Mouse (Mus musculus): Measurements from ENCODE around the gene Snd1.

Snd1 gene

GRCm38 (mm10) chr6:28629866-28630265, 154.9 kb downstream of the Snd1 start:
- no peak for DNase-seq (ENCODE audit: inconsistent age in 2 of 2, low spot score in 1 of 2)

GRCm38 (mm10) chr6:28630926-28631325, 156.0 kb downstream of the Snd1 start:
- no peak for DNase-seq (ENCODE audit: inconsistent age in 2 of 2, low spot score in 1 of 2)

GRCm38 (mm10) chr6:28633120-28633519, 158.2 kb downstream of the Snd1 start:
- DNase-seq (ENCODE audit: inconsistent age in 2 of 2, low spot score in 1 of 2), result no peak

- DNase-seq (ENCODE audit: inconsistent age in 2 of 2, low spot score in 1 of 2), result no peak
Observed at GRCm38 (mm10) chr6:28633656-28634055, 158.7 kb downstream of the Snd1 start.

- DNase-seq (ENCODE audit: inconsistent age in 2 of 2, low spot score in 1 of 2), result no peak
Observed at GRCm38 (mm10) chr6:28635092-28635491, 160.2 kb downstream of the Snd1 start.

- no peak for DNase-seq (ENCODE audit: inconsistent age in 2 of 2, low spot score in 1 of 2)
Observed at GRCm38 (mm10) chr6:28635531-28636348, 160.8 kb downstream of the Snd1 start.

- DNase-seq (ENCODE audit: inconsistent age in 2 of 2, low spot score in 1 of 2), result peak in 1 of 2 experiments; percentile 71
Observed at GRCm38 (mm10) chr6:28640088-28640487, 165.1 kb downstream of the Snd1 start.

- DNase-seq (ENCODE audit: inconsistent age in 2 of 2, low spot score in 1 of 2), result no peak
Observed at GRCm38 (mm10) chr6:28642909-28643308, 168.0 kb downstream of the Snd1 start.

- DNase-seq (ENCODE audit: inconsistent age in 2 of 2, low spot score in 1 of 2), result no peak
Observed at GRCm38 (mm10) chr6:28645231-28645630, 170.3 kb downstream of the Snd1 start.

GRCm38 (mm10) chr6:28656511-28656910, 181.6 kb downstream of the Snd1 start:
- DNase-seq (ENCODE audit: inconsistent age in 2 of 2, low spot score in 1 of 2), result no peak

GRCm38 (mm10) chr6:28663004-28663403, 188.1 kb downstream of the Snd1 start:
- DNase-seq (ENCODE audit: inconsistent age in 2 of 2, low spot score in 1 of 2), result no peak

GRCm38 (mm10) chr6:28663670-28664069, 188.7 kb downstream of the Snd1 start:
- DNase-seq (ENCODE audit: inconsistent age in 2 of 2, low spot score in 1 of 2), result no peak

GRCm38 (mm10) chr6:28664716-28665115, 189.8 kb downstream of the Snd1 start:
- DNase-seq (ENCODE audit: inconsistent age in 2 of 2, low spot score in 1 of 2), result no peak

- no peak for DNase-seq (ENCODE audit: inconsistent age in 2 of 2, low spot score in 1 of 2)
Observed at GRCm38 (mm10) chr6:28667586-28667985, 192.6 kb downstream of the Snd1 start.

- no peak for DNase-seq (ENCODE audit: inconsistent age in 2 of 2, low spot score in 1 of 2)
Observed at GRCm38 (mm10) chr6:28669251-28669650, 194.3 kb downstream of the Snd1 start.

- DNase-seq (ENCODE audit: inconsistent age in 2 of 2, low spot score in 1 of 2), result no peak
Observed at GRCm38 (mm10) chr6:28672388-28672787, 197.4 kb downstream of the Snd1 start.

GRCm38 (mm10) chr6:28674686-28675085, 199.7 kb downstream of the Snd1 start:
- DNase-seq (ENCODE audit: inconsistent age in 2 of 2, low spot score in 1 of 2), result no peak

- peak in 1 of 2 experiments; percentile 32 for DNase-seq (ENCODE audit: inconsistent age in 2 of 2, low spot score in 1 of 2)
Observed at GRCm38 (mm10) chr6:28678896-28679295, 204.0 kb downstream of the Snd1 start.

- DNase-seq (ENCODE audit: inconsistent age in 2 of 2, low spot score in 1 of 2), result peak in 1 of 2 experiments; percentile 54
Observed at GRCm38 (mm10) chr6:28680537-28680936, 205.6 kb downstream of the Snd1 start.

- peak; percentile 36 to 84 for DNase-seq (ENCODE audit: inconsistent age in 2 of 2, low spot score in 1 of 2)
Observed at GRCm38 (mm10) chr6:28681521-28682457, 206.8 kb downstream of the Snd1 start.

- peak in 1 of 2 experiments; percentile 38 for DNase-seq (ENCODE audit: inconsistent age in 2 of 2, low spot score in 1 of 2)
Observed at GRCm38 (mm10) chr6:28685052-28685451, 210.1 kb downstream of the Snd1 start.

GRCm38 (mm10) chr6:28685745-28686144, 210.8 kb downstream of the Snd1 start:
- DNase-seq (ENCODE audit: inconsistent age in 2 of 2, low spot score in 1 of 2), result no peak
